Mouse (Mus musculus): ENCODE results near the gene Ccnk. TPM values are rescaled to one million over a fixed set of nuclear protein-coding genes. Genes with fewer than 3 reads are reported as not detected.

Ccnk gene
- polyA plus RNA-seq, 1 experiment: 15.5 TPM

DNA sequence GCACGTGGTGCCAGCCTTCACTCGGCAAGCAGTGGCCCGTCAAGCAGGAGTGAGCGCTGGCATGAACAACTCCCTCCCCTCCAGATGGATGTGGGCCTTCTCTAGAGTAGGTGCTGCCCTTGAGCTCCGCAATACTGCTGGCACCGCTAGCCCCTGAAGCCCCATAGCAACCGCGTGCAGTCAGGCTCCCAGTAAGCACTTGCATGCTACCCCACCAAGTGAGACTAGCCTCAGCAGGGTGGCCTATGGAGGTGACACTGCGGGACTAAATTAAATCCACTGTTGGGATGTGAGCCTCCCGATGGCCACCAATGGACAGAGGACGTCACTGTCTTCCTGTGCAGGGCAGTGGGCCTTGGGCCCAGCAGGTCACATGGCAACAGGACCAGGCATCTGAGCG, 41.2 kb downstream of the Ccnk start:
- WGBS: 93% methylated on average over 12 of the region's 12 CpGs
- DNase-seq (ENCODE audit: low read depth in 1 of 2, low spot score in 2 of 2): no peak
- Histone ChIP-seq H3K36me3 (ENCODE audit: control insufficient read depth, insufficient read depth, low read length) (no peaks in the 10 kb centered on the region), H3K27me3 (ENCODE audit: control insufficient read depth, insufficient read depth, low read length) (no peaks in the 10 kb centered on the region), H3K4me1 (ENCODE audit: control insufficient read depth, insufficient read depth, insufficient read length) (no peaks in the 10 kb centered on the region), H3K27ac (ENCODE audit: insufficient read depth, low read length) (no peak overlapping the region), H3K4me3 (ENCODE audit: extremely low read depth, insufficient read depth, insufficient read length) (no peak overlapping the region)
- TF ChIP-seq CTCF (IDR thresholded peaks at IDR 0.05; ENCODE audit: extremely low read depth, insufficient read depth, insufficient read length, insufficient replicate concordance) (no peak), POLR2A (IDR thresholded peaks at IDR 0.05; ENCODE audit: low read depth, low read length) (no peak)

DNA sequence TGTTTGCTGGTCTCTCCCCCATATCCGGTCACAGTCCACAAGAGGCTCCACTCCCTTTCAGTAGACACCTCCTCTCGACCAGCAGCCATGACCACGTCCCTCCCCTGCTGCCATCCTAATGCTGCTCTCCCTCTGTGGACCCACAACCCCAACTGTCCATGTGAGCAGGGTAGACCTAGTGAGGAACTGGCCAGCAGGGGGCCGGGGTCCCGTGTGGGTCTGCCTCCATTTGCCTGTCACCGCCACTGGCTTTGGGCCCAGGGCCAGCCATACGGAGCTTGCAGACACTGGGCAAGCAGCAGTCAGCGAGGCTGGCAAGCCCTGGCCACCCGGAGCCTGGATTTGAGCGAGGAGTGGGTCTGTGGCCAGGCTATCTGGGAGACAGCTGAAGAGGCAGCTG, 41.8 kb downstream of the Ccnk start:
- Histone ChIP-seq H3K27ac (ENCODE audit: insufficient read depth, low read length) (no peak overlapping the region), H3K4me3 (ENCODE audit: extremely low read depth, insufficient read depth, insufficient read length) (no peak overlapping the region), H3K27me3 (ENCODE audit: control insufficient read depth, insufficient read depth, low read length) (no peaks in the 10 kb centered on the region), H3K4me1 (ENCODE audit: control insufficient read depth, insufficient read depth, insufficient read length) (no peaks in the 10 kb centered on the region), H3K36me3 (ENCODE audit: control insufficient read depth, insufficient read depth, low read length) (no peaks in the 10 kb centered on the region)
- TF ChIP-seq CTCF (IDR thresholded peaks at IDR 0.05; ENCODE audit: extremely low read depth, insufficient read depth, insufficient read length, insufficient replicate concordance) (no peak), POLR2A (IDR thresholded peaks at IDR 0.05; ENCODE audit: low read depth, low read length) (no peak)
- no peak for DNase-seq (ENCODE audit: low read depth in 1 of 2, low spot score in 2 of 2)
- WGBS: 76% methylated on average over 10 of the region's 10 CpGs

DNA sequence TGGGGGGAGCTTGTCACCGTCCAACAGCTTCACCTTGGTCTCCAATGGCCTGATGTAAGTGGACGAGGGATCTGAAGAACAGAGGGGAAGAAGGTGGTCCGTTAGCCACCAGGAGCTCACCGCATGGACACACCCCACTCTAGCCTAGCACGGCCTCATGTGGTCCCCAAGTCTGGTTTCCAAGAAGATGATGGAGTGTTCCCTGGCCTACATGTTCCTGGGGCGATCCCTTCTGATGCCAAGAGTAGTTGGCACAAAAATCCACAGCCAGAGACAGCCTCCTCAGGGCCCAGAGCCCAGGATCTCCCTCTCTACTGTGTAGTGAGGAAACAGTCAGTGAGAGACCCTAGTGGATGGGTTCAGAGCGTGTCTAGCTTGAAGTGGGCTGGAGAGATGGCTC, 42.3 kb downstream of the Ccnk start:
- WGBS: 87% methylated on average over 7 of the region's 7 CpGs
- H3K4me1 ChIP-seq (ENCODE audit: control insufficient read depth, insufficient read depth, insufficient read length): no peaks in the 10 kb centered on the region
- DNase-seq (ENCODE audit: low read depth in 1 of 2, low spot score in 2 of 2): no peak
- no peak overlapping the region for H3K4me3 ChIP-seq (ENCODE audit: extremely low read depth, insufficient read depth, insufficient read length)
- no peak for TF ChIP-seq POLR2A (IDR thresholded peaks at IDR 0.05; ENCODE audit: low read depth, low read length)
- no peak for TF ChIP-seq CTCF (IDR thresholded peaks at IDR 0.05; ENCODE audit: extremely low read depth, insufficient read depth, insufficient read length, insufficient replicate concordance)
- no peak overlapping the region for H3K27ac ChIP-seq (ENCODE audit: insufficient read depth, low read length)
- no peaks in the 10 kb centered on the region for H3K36me3 ChIP-seq (ENCODE audit: control insufficient read depth, insufficient read depth, low read length)
- no peaks in the 10 kb centered on the region for H3K27me3 ChIP-seq (ENCODE audit: control insufficient read depth, insufficient read depth, low read length)

DNA sequence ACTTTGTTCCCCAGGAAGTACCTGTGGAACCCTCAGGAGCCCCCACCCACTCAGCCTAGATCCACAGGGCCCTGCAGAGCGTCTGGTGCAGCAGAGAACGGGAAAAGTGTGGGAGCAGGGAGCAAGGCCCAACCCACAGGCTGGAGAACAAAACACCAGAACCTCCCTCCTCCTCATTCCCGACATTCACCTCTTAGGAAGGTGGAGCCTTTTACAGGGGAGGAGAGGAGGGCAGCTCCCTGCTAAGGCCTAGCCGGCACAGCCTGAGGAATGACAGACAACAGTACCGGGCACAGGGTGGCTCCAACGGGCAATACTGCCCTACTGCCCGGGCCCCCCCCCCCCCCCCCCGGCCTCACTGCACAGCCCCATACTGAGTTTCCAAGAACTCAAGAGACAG, 44.0 kb downstream of the Ccnk start:
- H3K27me3 ChIP-seq (ENCODE audit: control insufficient read depth, insufficient read depth, low read length): no peaks in the 10 kb centered on the region
- no peaks in the 10 kb centered on the region for H3K4me1 ChIP-seq (ENCODE audit: control insufficient read depth, insufficient read depth, insufficient read length)
- DNase-seq (ENCODE audit: low read depth in 1 of 2, low spot score in 2 of 2): no peak
- 86% methylated on average over 8 of the region's 8 CpGs for WGBS
- H3K36me3 ChIP-seq (ENCODE audit: control insufficient read depth, insufficient read depth, low read length): no peaks in the 10 kb centered on the region
- TF ChIP-seq CTCF (IDR thresholded peaks at IDR 0.05; ENCODE audit: extremely low read depth, insufficient read depth, insufficient read length, insufficient replicate concordance): no peak
- no peak for TF ChIP-seq POLR2A (IDR thresholded peaks at IDR 0.05; ENCODE audit: low read depth, low read length)
- no peak overlapping the region for H3K27ac ChIP-seq (ENCODE audit: insufficient read depth, low read length)
- H3K4me3 ChIP-seq (ENCODE audit: extremely low read depth, insufficient read depth, insufficient read length): no peak overlapping the region

DNA sequence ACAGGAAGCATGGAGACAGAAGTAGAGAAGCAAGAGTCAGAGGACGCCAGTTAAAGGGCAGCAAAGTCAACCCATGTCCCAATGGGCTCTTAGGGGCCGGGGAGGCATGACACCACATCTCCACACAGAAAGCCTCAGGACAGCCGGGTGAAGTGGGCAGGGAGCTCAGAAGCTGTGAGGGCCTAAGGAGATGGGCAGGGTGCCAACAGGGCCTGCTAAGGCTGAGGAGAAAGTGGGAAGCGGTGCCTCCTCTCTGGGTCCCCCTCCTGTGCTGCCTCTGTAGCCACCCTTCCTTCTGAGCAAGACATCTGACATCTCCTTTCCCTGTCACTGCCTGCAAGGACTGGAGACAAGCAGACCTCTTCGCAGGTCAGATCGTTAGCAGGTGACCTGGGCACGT, 46.4 kb downstream of the Ccnk start:
- Histone ChIP-seq H3K27ac (ENCODE audit: insufficient read depth, low read length) (no peak overlapping the region), H3K4me3 (ENCODE audit: extremely low read depth, insufficient read depth, insufficient read length) (no peak overlapping the region), H3K27me3 (ENCODE audit: control insufficient read depth, insufficient read depth, low read length) (no peaks in the 10 kb centered on the region), H3K4me1 (ENCODE audit: control insufficient read depth, insufficient read depth, insufficient read length) (no peaks in the 10 kb centered on the region), H3K36me3 (ENCODE audit: control insufficient read depth, insufficient read depth, low read length) (no peaks in the 10 kb centered on the region)
- WGBS: 77% methylated on average over 7 of the region's 7 CpGs
- TF ChIP-seq CTCF (IDR thresholded peaks at IDR 0.05; ENCODE audit: extremely low read depth, insufficient read depth, insufficient read length, insufficient replicate concordance): no peak
- TF ChIP-seq POLR2A (IDR thresholded peaks at IDR 0.05; ENCODE audit: low read depth, low read length): no peak
- no peak for DNase-seq (ENCODE audit: low read depth in 1 of 2, low spot score in 2 of 2)

DNA sequence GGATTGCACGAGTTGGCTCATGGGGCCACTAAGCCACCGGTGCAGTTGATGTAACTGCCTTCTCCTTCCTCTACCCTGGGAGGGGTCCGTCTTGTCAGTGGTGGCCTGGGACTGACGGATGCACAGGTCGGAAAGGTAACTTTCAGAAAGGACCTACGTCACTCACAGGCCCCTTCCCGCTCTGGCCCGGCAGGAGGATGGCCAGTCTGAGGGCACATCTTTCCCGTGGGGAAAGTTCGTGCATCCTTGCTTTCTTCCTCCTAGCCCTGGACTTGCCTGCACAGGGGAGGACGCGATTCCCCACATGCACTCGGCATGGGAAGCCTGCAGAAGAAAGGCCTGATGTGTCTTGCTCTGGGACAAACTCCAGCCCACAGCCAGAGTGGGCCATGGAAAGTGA, 46.8 kb downstream of the Ccnk start:
- 90% methylated on average over 13 of the region's 13 CpGs for WGBS
- Histone ChIP-seq H3K36me3 (ENCODE audit: control insufficient read depth, insufficient read depth, low read length) (no peaks in the 10 kb centered on the region), H3K27ac (ENCODE audit: insufficient read depth, low read length) (no peak overlapping the region), H3K27me3 (ENCODE audit: control insufficient read depth, insufficient read depth, low read length) (no peaks in the 10 kb centered on the region), H3K4me3 (ENCODE audit: extremely low read depth, insufficient read depth, insufficient read length) (no peak overlapping the region), H3K4me1 (ENCODE audit: control insufficient read depth, insufficient read depth, insufficient read length) (no peaks in the 10 kb centered on the region)
- TF ChIP-seq POLR2A (IDR thresholded peaks at IDR 0.05; ENCODE audit: low read depth, low read length): no peak
- TF ChIP-seq CTCF (IDR thresholded peaks at IDR 0.05; ENCODE audit: extremely low read depth, insufficient read depth, insufficient read length, insufficient replicate concordance): no peak
- no peak for DNase-seq (ENCODE audit: low read depth in 1 of 2, low spot score in 2 of 2)

DNA sequence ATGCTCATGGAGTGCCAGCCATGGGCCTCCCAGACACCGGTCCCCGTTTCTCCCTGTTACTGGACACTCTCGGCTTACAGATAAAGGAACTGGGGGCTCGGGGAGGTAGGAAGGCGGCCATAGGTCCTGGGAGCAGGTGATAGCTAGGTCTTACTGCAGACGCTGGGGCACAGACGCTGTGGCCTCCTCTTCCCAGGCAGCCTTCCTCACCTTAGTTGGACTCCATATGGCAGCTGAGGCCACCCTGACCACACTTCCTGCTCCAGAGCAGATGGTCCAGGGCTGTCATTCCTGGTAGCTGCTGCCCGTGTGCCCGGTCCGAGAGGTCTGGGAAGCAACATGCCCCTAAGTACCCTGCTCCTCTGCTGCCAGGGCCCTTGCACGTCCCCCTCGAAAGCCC, 47.6 kb downstream of the Ccnk start:
- 93% methylated on average over 12 of the region's 12 CpGs for WGBS
- Histone ChIP-seq H3K36me3 (ENCODE audit: control insufficient read depth, insufficient read depth, low read length) (no peaks in the 10 kb centered on the region), H3K4me1 (ENCODE audit: control insufficient read depth, insufficient read depth, insufficient read length) (no peaks in the 10 kb centered on the region), H3K4me3 (ENCODE audit: extremely low read depth, insufficient read depth, insufficient read length) (no peak overlapping the region), H3K27ac (ENCODE audit: insufficient read depth, low read length) (no peak overlapping the region), H3K27me3 (ENCODE audit: control insufficient read depth, insufficient read depth, low read length) (no peaks in the 10 kb centered on the region)
- no peak for DNase-seq (ENCODE audit: low read depth in 1 of 2, low spot score in 2 of 2)
- no peak for TF ChIP-seq CTCF (IDR thresholded peaks at IDR 0.05; ENCODE audit: extremely low read depth, insufficient read depth, insufficient read length, insufficient replicate concordance)
